Comparison of ENCODE assay signal across 8 mouse cellular contexts in genomic region chr9:45146267-45146597, GRCm38 (mm10). TPM values are rescaled to one million over a fixed set of nuclear protein-coding genes. Genes with fewer than 3 reads are reported as not detected.
DNase-seq lines count a peak whose midpoint lies in the region; ATAC-seq and TF ChIP-seq lines count a peak whose summit lies in the region.

No protein-coding gene starts in this region.

- no peak for TF ChIP-seq POLR2A in cerebellum, adult 2 months (IDR thresholded peaks at IDR 0.05; ENCODE audit: borderline replicate concordance, insufficient read depth, low read length)

- H3K4me1 ChIP-seq in cerebellum, adult 2 months (ENCODE audit: control insufficient read depth, insufficient read depth, low read length): no peaks in the 10 kb centered on the region
- H3K4me1 ChIP-seq in forebrain, postnatal 0 days (ENCODE audit: insufficient read depth): no peaks in the 10 kb centered on the region
- peaks cover 7% of the 10 kb centered on the region for H3K4me1 ChIP-seq in hindbrain, embryonic 16.5 days (ENCODE audit: control insufficient read depth, insufficient read depth, low read depth, low read length)

- DNase-seq in NIH3T3 (ENCODE audit: low read depth): peak; percentile 57
- DNase-seq in cerebellum, adult 2 months: peak; percentile 70 to 86
- DNase-seq in forebrain, postnatal 0 days: peak; percentile 89
- DNase-seq in layer of hippocampus, postnatal 36 days: peak; percentile 70 to 79
- DNase-seq in right cerebral cortex, postnatal 10 days (ENCODE audit: low spot score in 2 of 2): peak; percentile 79 to 86
- DNase-seq in urinary bladder, postnatal 25 days (ENCODE audit: low spot score): peak; percentile 63

- peak; percentile 83 for TF ChIP-seq CTCF in cerebellum, adult 2 months (IDR thresholded peaks at IDR 0.05; ENCODE audit: borderline replicate concordance, insufficient read depth, low read depth, low read length)
- peak; percentile 95 for TF ChIP-seq CTCF in forebrain, postnatal 0 days (IDR thresholded peaks at IDR 0.05; ENCODE audit: low read depth)

- H3K27me3 ChIP-seq in cerebellum, adult 2 months (ENCODE audit: control insufficient read depth, insufficient read depth, low read length): no peaks in the 10 kb centered on the region
- H3K27me3 ChIP-seq in forebrain, postnatal 0 days (ENCODE audit: insufficient read depth, low read length): peaks cover 37% of the 10 kb centered on the region
- H3K27me3 ChIP-seq in hindbrain, embryonic 16.5 days (replicated peaks; ENCODE audit: control insufficient read depth, insufficient read depth, low read length): peaks cover 34% of the 10 kb centered on the region

- peak overlapping the region; percentile 49; the same call in 1 of the 2 replicates for H3K9ac ChIP-seq in forebrain, postnatal 0 days
- peak overlapping the region; percentile 62 for H3K9ac ChIP-seq in hindbrain, embryonic 16.5 days (ENCODE audit: low read depth, low read length)

- no peaks in the 10 kb centered on the region for H3K9me3 ChIP-seq in forebrain, postnatal 0 days (ENCODE audit: low read length)
- H3K9me3 ChIP-seq in hindbrain, embryonic 16.5 days (ENCODE audit: control insufficient read depth, low read length): no peaks in the 10 kb centered on the region

- H3K4me3 ChIP-seq in cerebellum, adult 2 months (replicated peaks; ENCODE audit: insufficient read depth, low read depth, low read length): peak overlapping the region; percentile 65
- H3K4me3 ChIP-seq in forebrain, postnatal 0 days (ENCODE audit: low read depth, low read length): peak overlapping the region; percentile 32
- peak overlapping the region; percentile 43 for H3K4me3 ChIP-seq in hindbrain, embryonic 16.5 days (ENCODE audit: low read length)

- WGBS in cerebellum, adult 2 months: under 1% methylated on average over 5 of the region's 5 CpGs
- 1% methylated on average over 5 of the region's 5 CpGs for WGBS in forebrain, postnatal 0 days
- 3% methylated on average over 5 of the region's 5 CpGs for WGBS in hindbrain, embryonic 16.5 days

- no peaks in the 10 kb centered on the region for H3K36me3 ChIP-seq in forebrain, postnatal 0 days (ENCODE audit: insufficient read depth)
- no peaks in the 10 kb centered on the region for H3K36me3 ChIP-seq in hindbrain, embryonic 16.5 days (ENCODE audit: control insufficient read depth, insufficient read depth, low read length)

- H3K27ac ChIP-seq in cerebellum, adult 2 months (ENCODE audit: insufficient read depth, low read length): no peak overlapping the region
- no peak overlapping the region for H3K27ac ChIP-seq in forebrain, postnatal 0 days (ENCODE audit: low read depth, low read length)
- no peak overlapping the region for H3K27ac ChIP-seq in hindbrain, embryonic 16.5 days (ENCODE audit: low read depth, low read length)

- H3K4me2 ChIP-seq in forebrain, postnatal 0 days (ENCODE audit: low read depth): peak overlapping the region; percentile 72
- H3K4me2 ChIP-seq in hindbrain, embryonic 16.5 days (ENCODE audit: low read length): peak overlapping the region; percentile 81

- ATAC-seq in forebrain, postnatal 0 days: peak; percentile 68
- peak; percentile 77 for ATAC-seq in hindbrain, embryonic 16.5 days
- ATAC-seq in megakaryocyte, adult 5-6 weeks (ENCODE audit: poor library complexity, severe bottlenecking): peak; percentile 49; the same call in 1 of the 2 replicates

RNA-seq across cellular contexts. Expression of gene Scn4b, which starts 8.0 kb away (rescaled TPM):
- polyA plus RNA-seq in cerebellum, adult 2 months (2012; rRNA removed): 78.8 and 109 TPM in 2 replicates
- 0.43 and 0.69 TPM in 2 replicates for total RNA-seq in forebrain, postnatal 0 days (2014; rRNA removed)
- 0.36 and 0.59 TPM in 2 replicates for polyA plus RNA-seq in forebrain, postnatal 0 days (2015; fragmentation: Nextera tagmentation; extraction: Ambion mirVana)
- polyA plus RNA-seq in hindbrain, embryonic 16.5 days (2015; fragmentation: Nextera tagmentation; extraction: Ambion mirVana): 0.60 and 0.81 TPM in 2 replicates
- total RNA-seq in layer of hippocampus, postnatal 36 days (2021): 10 to 100 TPM; 11.1 to 14.2 TPM
- not detected in 2 replicates for total RNA-seq in megakaryocyte, adult 5-6 weeks (2015)
- total RNA-seq in megakaryocyte, adult 5-6 weeks (2017): 0.04 TPM in 1 of 2 replicates, not detected in the other

RNA-seq across cellular contexts. Expression of gene Scn2b, which starts 28.6 kb away (rescaled TPM):
- polyA plus RNA-seq in cerebellum, adult 2 months (2012; rRNA removed): 151 and 165 TPM in 2 replicates
- 8.6 and 11.5 TPM in 2 replicates for total RNA-seq in forebrain, postnatal 0 days (2014; rRNA removed)
- polyA plus RNA-seq in forebrain, postnatal 0 days (2015; fragmentation: Nextera tagmentation; extraction: Ambion mirVana): 3.6 and 5.4 TPM in 2 replicates
- polyA plus RNA-seq in hindbrain, embryonic 16.5 days (2015; fragmentation: Nextera tagmentation; extraction: Ambion mirVana): 10.0 and 10.5 TPM in 2 replicates
- 100 to 1,000 TPM; 253 to 275 TPM for total RNA-seq in layer of hippocampus, postnatal 36 days (2021)
- total RNA-seq in megakaryocyte, adult 5-6 weeks (2015): 0.42 and 0.78 TPM in 2 replicates
- 0.95 and 0.98 TPM in 2 replicates for total RNA-seq in megakaryocyte, adult 5-6 weeks (2017)

RNA-seq across cellular contexts. Expression of gene BC049352, which starts 35.6 kb away (rescaled TPM):
- 1.9 and 2.8 TPM in 2 replicates for polyA plus RNA-seq in cerebellum, adult 2 months (2012; rRNA removed)
- 0.38 TPM in 1 of 2 replicates, not detected in the other for total RNA-seq in forebrain, postnatal 0 days (2014; rRNA removed)
- polyA plus RNA-seq in forebrain, postnatal 0 days (2015; fragmentation: Nextera tagmentation; extraction: Ambion mirVana): 0.28 and 0.47 TPM in 2 replicates
- polyA plus RNA-seq in hindbrain, embryonic 16.5 days (2015; fragmentation: Nextera tagmentation; extraction: Ambion mirVana): not detected in 2 replicates
- total RNA-seq in layer of hippocampus, postnatal 36 days (2021): under 1 TPM; 0.20 to 0.62 TPM
- total RNA-seq in megakaryocyte, adult 5-6 weeks (2015): not detected in 2 replicates
- total RNA-seq in megakaryocyte, adult 5-6 weeks (2017): not detected in 2 replicates

RNA-seq across cellular contexts. Expression of gene Tmprss4, which starts 57.7 kb away (rescaled TPM):
- 0.11 and 0.34 TPM in 2 replicates for polyA plus RNA-seq in cerebellum, adult 2 months (2012; rRNA removed)
- not detected in 2 replicates for total RNA-seq in forebrain, postnatal 0 days (2014; rRNA removed)
- not detected in 2 replicates for polyA plus RNA-seq in forebrain, postnatal 0 days (2015; fragmentation: Nextera tagmentation; extraction: Ambion mirVana)
- polyA plus RNA-seq in hindbrain, embryonic 16.5 days (2015; fragmentation: Nextera tagmentation; extraction: Ambion mirVana): not detected in 2 replicates
- total RNA-seq in layer of hippocampus, postnatal 36 days (2021): not detected
- 0.34 TPM in 1 of 2 replicates, not detected in the other for total RNA-seq in megakaryocyte, adult 5-6 weeks (2015)
- total RNA-seq in megakaryocyte, adult 5-6 weeks (2017): 0.07 TPM in 1 of 2 replicates, not detected in the other

Comparison
In these comparisons a context has a peak if more than half of its experiments do, and no peak if none do; other contexts are left out.
1. RNA of gene Scn2b, which starts 28.6 kb away (total RNA-seq): 253 to 275 TPM in layer of hippocampus, postnatal 36 days; 8.6 to 11.5 TPM in forebrain, postnatal 0 days and 0.42 to 0.98 TPM in megakaryocyte, adult 5-6 weeks; every median in the first group is over 10 times any median in the second.
2. Peak in every context shown above with its lines, with median percentiles within 50 percentile points of each other: DNase-seq, H3K4me3 ChIP-seq and ATAC-seq.